ENCODE assay signal across 10 mouse cellular contexts in genomic region chr3:55055747-55056120, GRCm38 (mm10). TPM values are rescaled to one million over a fixed set of nuclear protein-coding genes. Genes with fewer than 3 reads are reported as not detected.
DNase-seq lines count a peak whose midpoint lies in the region; ATAC-seq and TF ChIP-seq lines count a peak whose summit lies in the region.
"Had no signal": no experiment of that assay in that cellular context is flagged by ENCODE, and none has a peak within 500 bp of the region (broad histone marks: within the 10 kb centered on the region; RNA-seq: fewer than 3 reads in every experiment).

No protein-coding gene starts in this region.

- ATAC-seq in heart, postnatal 0 days (ENCODE audit: insufficient read depth, low read depth) = no peak
- ATAC-seq in liver, embryonic 15.5 days (ENCODE audit: insufficient read depth) = no peak

- peaks cover 5% of the 10 kb centered on the region for H3K27me3 ChIP-seq in heart, adult 2 months (ENCODE audit: control insufficient read depth, insufficient read depth, low read length)
- H3K27me3 ChIP-seq in ES-Bruce4 (ENCODE audit: control insufficient read depth, insufficient read depth, low read length, poor library complexity, severe bottlenecking) = peaks cover 2% of the 10 kb centered on the region; the same call in 1 of the 2 replicates
- peaks cover 30% of the 10 kb centered on the region for H3K27me3 ChIP-seq in heart, postnatal 0 days (ENCODE audit: control insufficient read depth, insufficient read depth, low read length)
- peaks cover 29% of the 10 kb centered on the region for H3K27me3 ChIP-seq in liver, embryonic 15.5 days

- 19% methylated on average over 11 of the region's 11 CpGs for WGBS in heart, adult 2 months
- 11% methylated on average over 11 of the region's 11 CpGs for WGBS in heart, postnatal 0 days
- 9% methylated on average over 11 of the region's 11 CpGs for WGBS in liver, embryonic 15.5 days (ENCODE audit: insufficient replicate concordance)

- intact Hi-C loops in heart, adult 2 months (cut with DNase I) = no loop called here

- no peak for TF ChIP-seq POLR2A in heart, adult 2 months (IDR thresholded peaks at IDR 0.05; ENCODE audit: insufficient read depth, low read depth, low read length)
- no peak for TF ChIP-seq POLR2A in ES-Bruce4 (IDR thresholded peaks at IDR 0.05; ENCODE audit: insufficient read depth, low read length)

- no peak overlapping the region for H3K9ac ChIP-seq in heart, adult 2 months (ENCODE audit: low read depth, low read length)
- H3K9ac ChIP-seq in ES-Bruce4 (ENCODE audit: low read depth, poor library complexity, severe bottlenecking) = peak overlapping the region; percentile 38
- no peak overlapping the region for H3K9ac ChIP-seq in heart, postnatal 0 days (replicated peaks; ENCODE audit: low read depth, low read length)
- H3K9ac ChIP-seq in liver, embryonic 15.5 days = no peak overlapping the region

- H3K4me2 ChIP-seq in heart, postnatal 0 days (ENCODE audit: low read depth, low read length) = peak overlapping the region; percentile 81
- H3K4me2 ChIP-seq in liver, embryonic 15.5 days = peak overlapping the region; percentile 68

- TF ChIP-seq EP300 in heart, adult 2 months (IDR thresholded peaks at IDR 0.05; ENCODE audit: insufficient read depth, low read depth, low read length) = no peak
- no peak for TF ChIP-seq EP300 in ES-Bruce4 (IDR thresholded peaks at IDR 0.05; ENCODE audit: insufficient read depth, low read depth, low read length)
- TF ChIP-seq EP300 in heart, postnatal 0 days (IDR thresholded peaks at IDR 0.05; ENCODE audit: low read depth) = no peak

- DNase-seq in heart, adult 11 months = peak; percentile 80
- DNase-seq in heart, adult 2 months = no peak
- no peak for DNase-seq in heart, postnatal 0 days (ENCODE audit: low spot score)
- no peak for DNase-seq in frontal cortex, postnatal 25 days (ENCODE audit: low spot score in 2 of 2)
- DNase-seq in urinary bladder, adult 18-20 months (ENCODE audit: low spot score in 2 of 2) = no peak
- no peak for DNase-seq in adrenal gland, postnatal 36 days

- H3K79me2 ChIP-seq in heart, adult 2 months (replicated peaks; ENCODE audit: control insufficient read depth, insufficient read depth, low read length) = no peaks in the 10 kb centered on the region

- TF ChIP-seq CTCF in heart, adult 2 months (IDR thresholded peaks at IDR 0.05) = no peak
- TF ChIP-seq CTCF in ES-Bruce4 (IDR thresholded peaks at IDR 0.05; ENCODE audit: low read depth, low read length) = no peak
- TF ChIP-seq CTCF in heart, postnatal 0 days (IDR thresholded peaks at IDR 0.05; ENCODE audit: low read depth) = no peak

- H3K36me3 ChIP-seq in heart, adult 2 months (ENCODE audit: control insufficient read depth, insufficient read depth, low read length) = no peaks in the 10 kb centered on the region
- no peaks in the 10 kb centered on the region for H3K36me3 ChIP-seq in ES-Bruce4 (ENCODE audit: control insufficient read depth, insufficient read depth, low read length, poor library complexity, severe bottlenecking)
- no peaks in the 10 kb centered on the region for H3K36me3 ChIP-seq in heart, postnatal 0 days (replicated peaks; ENCODE audit: control insufficient read depth, insufficient read depth, low read length)
- no peaks in the 10 kb centered on the region for H3K36me3 ChIP-seq in liver, embryonic 15.5 days (replicated peaks)

- H3K27ac ChIP-seq in heart, adult 2 months = no peak overlapping the region
- H3K27ac ChIP-seq in ES-Bruce4 (ENCODE audit: insufficient read depth, low read length) = no peak overlapping the region
- H3K27ac ChIP-seq in heart, postnatal 0 days (ENCODE audit: low read depth) = no peak overlapping the region
- H3K27ac ChIP-seq in liver, embryonic 15.5 days (replicated peaks) = no peak overlapping the region

- no peaks in the 10 kb centered on the region for H3K4me1 ChIP-seq in heart, adult 2 months (ENCODE audit: control insufficient read depth, insufficient read depth, low read length)
- H3K4me1 ChIP-seq in ES-Bruce4 (ENCODE audit: control insufficient read depth, insufficient read depth, low read length) = no peaks in the 10 kb centered on the region
- peaks cover 11% of the 10 kb centered on the region; the same call in 1 of the 2 replicates for H3K4me1 ChIP-seq in heart, postnatal 0 days (ENCODE audit: control insufficient read depth, insufficient read depth)
- H3K4me1 ChIP-seq in liver, embryonic 15.5 days (replicated peaks) = peaks cover 9% of the 10 kb centered on the region; the same call in 1 of the 2 replicates

- no peak overlapping the region; the same call in 1 of the 2 replicates for H3K4me3 ChIP-seq in heart, adult 2 months
- H3K4me3 ChIP-seq in ES-Bruce4 (ENCODE audit: low read depth, low read length) = peak overlapping the region; percentile 65
- peak overlapping the region; percentile 53 for H3K4me3 ChIP-seq in heart, postnatal 0 days (ENCODE audit: low read depth, low read length)
- H3K4me3 ChIP-seq in liver, embryonic 15.5 days (replicated peaks) = peak overlapping the region; percentile 44

- H3K9me3 ChIP-seq in ES-Bruce4 (replicated peaks; ENCODE audit: control insufficient read depth, insufficient read depth, low read length, poor library complexity, severe bottlenecking) = no peaks in the 10 kb centered on the region
- no peaks in the 10 kb centered on the region for H3K9me3 ChIP-seq in heart, postnatal 0 days (replicated peaks; ENCODE audit: control insufficient read depth, low read length)
- no peaks in the 10 kb centered on the region for H3K9me3 ChIP-seq in liver, embryonic 15.5 days (replicated peaks)

RNA-seq across cellular contexts. Expression of gene Ccna1, which starts 0.4 kb away (rescaled TPM):
- not detected for total RNA-seq in heart, adult 2 months (2021)
- 0.08 and 0.20 TPM in 2 replicates for polyA plus RNA-seq in heart, adult 2 months (2012; rRNA removed)
- 1.7 and 3.6 TPM in 2 replicates for polyA plus RNA-seq in ES-Bruce4 (2011; ENCODE audit: insufficient read depth, insufficient read length, low read depth, missing spikeins)
- 0.08 and 1.3 TPM in 2 replicates for total RNA-seq in heart, postnatal 0 days (2014; rRNA removed; ENCODE audit: low replicate concordance)
- polyA plus RNA-seq in heart, postnatal 0 days (2015; fragmentation: Nextera tagmentation; extraction: Ambion mirVana) = 0.15 and 0.29 TPM in 2 replicates
- polyA plus RNA-seq in liver, embryonic 15.5 days (2015; fragmentation: Nextera tagmentation; extraction: Ambion mirVana) = 0.53 and 0.56 TPM in 2 replicates
- total RNA-seq in adrenal gland, postnatal 36 days (2021) = not detected
- polyA plus RNA-seq: adrenal gland, adult 2 months; C2C12 had no signal

RNA-seq across cellular contexts. Expression of gene Spg20, which starts 56.2 kb away (rescaled TPM):
- total RNA-seq in heart, adult 2 months (2021) = 10 to 100 TPM; 45.1 to 45.7 TPM
- polyA plus RNA-seq in heart, adult 2 months (2012; rRNA removed) = 11.9 and 19.2 TPM in 2 replicates
- 44.6 and 51.2 TPM in 2 replicates for polyA plus RNA-seq in ES-Bruce4 (2011; ENCODE audit: insufficient read depth, insufficient read length, low read depth, missing spikeins)
- 20.7 and 22.0 TPM in 2 replicates for total RNA-seq in heart, postnatal 0 days (2014; rRNA removed; ENCODE audit: low replicate concordance)
- polyA plus RNA-seq in heart, postnatal 0 days (2015; fragmentation: Nextera tagmentation; extraction: Ambion mirVana) = 17.7 and 20.6 TPM in 2 replicates
- polyA plus RNA-seq in liver, embryonic 15.5 days (2015; fragmentation: Nextera tagmentation; extraction: Ambion mirVana) = 7.1 and 7.7 TPM in 2 replicates
- 10 to 100 TPM; 40.6 to 59.0 TPM for total RNA-seq in adrenal gland, postnatal 36 days (2021)
